Mouse (Mus musculus) left cerebral cortex, adult 11 months (tissue): ENCODE results near the gene Efcab11.
A peak's percentile ranks its signal among the peaks of the same experiment; 100 is the strongest.
"Not testable (repeated sequence)": the region's sequence is repeated elsewhere in the genome, so short reads cannot be mapped to it uniquely, and the experiment has no call there.

Experiments
- DNase-seq: peaks from one replicate; pipeline ENCODE4 v3.0.0; 2022; ENCODE audit warnings: low spot score

Gene Efcab11

GRCm38 (mm10) chr12:99874609-99875008, 9.6 kb downstream of the Efcab11 start:
- no peak for DNase-seq

- no peak for DNase-seq
Observed at GRCm38 (mm10) chr12:99873443-99873842, 10.8 kb downstream of the Efcab11 start.

GRCm38 (mm10) chr12:99868821-99869220, 15.4 kb downstream of the Efcab11 start:
- DNase-seq: no peak

- DNase-seq: no peak
Observed at GRCm38 (mm10) chr12:99864613-99865012, 19.6 kb downstream of the Efcab11 start.

- no peak for DNase-seq
Observed at GRCm38 (mm10) chr12:99860981-99861380, 23.3 kb downstream of the Efcab11 start.

DNA sequence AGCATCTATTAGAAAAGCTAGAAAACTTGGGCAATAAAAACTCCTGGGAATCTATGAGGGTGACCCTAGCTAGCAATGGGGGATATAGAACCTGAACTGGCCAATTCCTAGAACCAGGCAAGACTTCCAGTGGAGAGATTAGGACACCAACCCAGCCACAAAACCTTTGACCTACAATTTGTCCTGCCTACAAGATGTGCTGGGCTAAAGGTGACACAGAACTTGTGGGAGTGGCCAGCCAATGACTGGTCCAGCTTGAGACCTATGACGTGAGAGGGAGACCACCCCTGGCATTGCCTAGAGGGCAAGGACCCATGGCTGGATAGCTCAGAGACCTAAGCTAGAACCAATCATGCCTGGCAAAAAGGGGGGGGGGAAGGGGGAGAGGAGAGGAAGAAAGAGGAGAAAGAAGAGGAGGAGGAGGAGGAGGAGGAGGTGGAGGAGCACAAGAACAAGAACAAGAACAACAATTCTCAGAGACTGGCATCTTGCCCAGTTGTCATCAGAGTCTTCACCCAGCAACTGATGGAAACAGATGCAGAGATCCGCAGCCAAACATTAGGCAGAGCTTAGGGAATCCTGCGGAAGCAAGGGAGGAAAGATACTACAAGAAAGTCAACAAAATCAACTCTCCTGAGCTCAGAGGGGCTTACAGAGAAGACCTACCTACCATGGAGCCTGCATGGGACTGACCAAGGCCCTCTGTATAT, 24.7 kb downstream of the Efcab11 start:
- no peak for DNase-seq

DNA sequence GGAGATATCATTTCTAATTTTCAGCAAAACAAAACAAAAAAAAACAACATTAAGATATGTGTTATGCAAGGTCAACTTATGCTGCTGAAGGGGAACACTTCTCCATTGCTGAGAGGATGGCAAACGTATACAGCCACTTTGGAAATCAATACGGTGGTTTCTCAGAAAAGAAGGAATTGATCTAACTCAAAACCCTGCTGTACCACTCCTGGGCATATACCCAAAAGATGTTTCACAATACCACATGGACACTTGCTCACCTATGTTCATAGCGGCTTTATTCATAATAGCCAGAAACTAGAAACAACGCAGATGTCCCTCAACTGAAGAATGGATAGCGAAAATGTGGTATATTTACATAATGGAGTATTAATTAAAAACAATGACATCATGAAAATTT, 25.6 kb downstream of the Efcab11 start:
- DNase-seq: no peak

DNA sequence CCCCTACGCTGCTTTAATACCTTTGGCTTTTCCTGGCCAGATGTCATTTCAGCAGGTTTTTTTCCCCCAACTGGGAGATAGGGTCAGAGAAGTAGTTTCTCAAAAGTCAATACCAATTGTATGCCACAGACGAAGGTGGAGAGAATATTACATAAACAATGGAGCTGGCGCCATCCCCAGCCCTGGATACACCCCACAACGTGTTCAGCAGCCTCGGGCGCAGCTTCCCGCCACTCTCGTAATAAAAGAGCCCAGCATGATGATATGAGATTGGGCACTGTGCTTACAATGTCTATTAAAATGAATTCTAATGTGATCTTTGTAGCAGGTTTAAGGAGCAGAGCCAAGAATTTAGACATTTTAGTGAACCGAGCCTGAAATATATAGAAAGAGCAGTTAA, 28.2 kb downstream of the Efcab11 start:
- DNase-seq: no peak

GRCm38 (mm10) chr12:99853323-99854258, 30.6 kb downstream of the Efcab11 start:
- no peak for DNase-seq

DNA sequence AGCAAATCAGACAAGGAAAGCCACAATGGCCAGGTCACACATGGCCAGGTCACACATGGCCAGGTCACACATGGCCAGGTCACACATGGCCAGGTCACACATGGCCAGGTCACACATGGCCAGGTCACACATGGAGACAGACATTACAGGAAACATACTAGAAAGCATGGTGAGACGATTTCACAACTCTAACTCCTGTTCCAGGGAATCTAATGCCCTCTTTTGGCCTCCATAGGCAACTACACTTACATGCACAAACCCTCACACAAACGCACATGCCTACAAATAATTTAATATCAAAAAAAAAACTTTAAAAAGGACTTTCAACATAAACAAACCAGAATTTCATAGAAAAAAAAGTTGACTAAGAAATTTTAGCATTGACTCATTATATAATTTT, 34.2 kb downstream of the Efcab11 start:
- DNase-seq: no peak

DNA sequence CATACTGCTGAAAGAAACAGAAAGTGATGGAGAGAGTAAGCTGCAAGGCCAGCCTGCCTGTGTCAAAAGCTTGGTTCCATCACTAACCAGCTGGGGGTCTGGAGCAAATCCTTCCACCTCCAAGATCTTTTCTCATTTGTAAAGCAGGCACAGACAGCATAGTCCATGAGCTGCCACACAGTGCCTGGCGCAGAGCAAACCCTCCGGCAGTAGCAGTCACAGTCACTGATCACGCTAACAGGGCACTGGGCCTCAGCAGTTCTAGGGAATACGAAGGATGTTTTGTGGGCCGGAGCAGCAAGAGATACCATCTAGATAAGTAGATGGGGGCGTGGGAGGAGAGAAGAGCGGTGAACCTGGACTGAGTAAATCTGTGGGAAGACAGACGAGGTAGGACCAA, 39.3 kb downstream of the Efcab11 start:
- no peak for DNase-seq

DNA sequence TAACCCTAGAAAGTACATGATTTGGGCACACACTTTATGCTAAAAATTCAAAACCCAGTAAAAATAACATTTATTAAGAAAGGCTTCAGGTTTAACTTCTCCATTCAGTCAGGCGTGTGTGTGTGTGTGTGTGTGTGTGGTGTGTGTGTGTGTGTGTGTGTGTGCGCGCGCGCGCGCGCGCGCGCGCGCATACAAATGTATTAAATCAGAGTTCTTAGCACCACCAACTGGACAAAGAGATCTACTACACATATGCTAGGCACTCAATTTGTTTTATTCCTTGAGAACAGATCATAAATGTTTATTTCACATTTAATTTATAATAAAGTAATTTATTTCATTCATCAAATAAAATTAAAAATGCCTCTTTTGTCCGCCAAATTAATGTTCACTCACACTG, 45.5 kb downstream of the Efcab11 start:
- peak; percentile 25 for DNase-seq

- DNase-seq: no peak
Observed at GRCm38 (mm10) chr12:99838109-99838508, 46.1 kb downstream of the Efcab11 start.

DNA sequence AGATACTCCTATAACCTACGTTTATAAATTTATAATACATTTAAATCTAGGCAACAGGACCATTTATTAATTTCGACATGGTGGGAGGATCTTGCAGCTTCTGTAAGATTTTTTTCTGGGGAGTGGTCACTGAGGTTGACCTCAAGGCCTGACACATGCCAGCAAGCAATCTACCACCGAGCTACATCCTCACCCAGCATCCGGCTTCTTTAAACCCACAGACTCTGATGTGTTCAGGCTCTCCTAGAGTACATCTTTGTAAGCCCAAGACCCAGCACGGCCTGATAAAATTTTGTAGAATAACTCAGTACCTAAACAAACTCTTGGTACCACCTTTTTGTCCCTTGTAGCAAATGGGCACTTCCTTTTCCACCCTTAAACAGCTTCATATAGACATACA, 46.7 kb downstream of the Efcab11 start:
- no peak for DNase-seq

GRCm38 (mm10) chr12:99836404-99837131, 47.7 kb downstream of the Efcab11 start:
- DNase-seq: no peak

DNA sequence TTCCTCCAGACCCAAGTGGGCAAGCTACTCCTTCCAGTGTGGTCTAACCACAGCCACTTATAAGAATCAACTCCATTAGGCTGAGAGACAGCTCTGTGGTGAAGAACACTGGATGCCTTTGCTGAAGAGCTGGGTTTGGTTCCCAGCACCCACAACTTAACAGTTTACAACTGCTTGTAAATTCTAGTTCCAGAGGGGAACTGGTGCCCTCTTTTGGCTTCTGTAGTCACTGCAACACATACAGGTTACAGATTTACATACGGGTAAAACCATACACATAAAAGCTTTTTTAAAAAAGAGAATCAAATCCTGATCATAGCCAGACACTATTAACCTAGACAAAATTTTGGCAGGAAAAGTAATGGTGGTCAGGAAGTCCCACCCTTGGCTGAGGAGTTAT, 50.8 kb downstream of the Efcab11 start:
- no peak for DNase-seq

GRCm38 (mm10) chr12:99822591-99822990, 61.6 kb downstream of the Efcab11 start:
- DNase-seq: no peak

- no peak for DNase-seq
Observed at GRCm38 (mm10) chr12:99821309-99821934, 62.8 kb downstream of the Efcab11 start.

- DNase-seq: no peak
Observed at GRCm38 (mm10) chr12:99819186-99819974, 64.9 kb downstream of the Efcab11 start.

DNA sequence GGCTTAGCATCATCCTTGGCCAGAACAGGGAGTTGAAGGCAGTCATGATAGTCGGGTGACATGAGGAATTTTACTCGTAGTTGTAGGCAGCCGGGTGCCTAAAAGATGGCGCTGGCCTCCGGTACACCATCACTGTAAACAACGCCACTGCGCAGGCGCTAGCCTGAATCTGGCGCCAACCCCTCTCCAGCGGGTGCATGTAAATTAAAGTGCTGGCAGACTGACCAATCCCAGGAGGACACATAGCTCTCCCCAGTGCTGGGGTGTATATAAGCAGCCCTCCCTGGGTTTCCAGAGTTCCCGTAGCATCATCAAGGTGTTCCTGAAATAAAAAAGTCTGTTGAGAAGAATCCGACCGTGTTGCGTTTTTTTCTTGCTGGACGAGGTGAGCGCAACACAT, 66.2 kb downstream of the Efcab11 start:
- not testable (repeated sequence) for DNase-seq

GRCm38 (mm10) chr12:99815244-99815643, 69.0 kb downstream of the Efcab11 start:
- DNase-seq: no peak
